Mouse (Mus musculus) bone marrow, adult 2 months (tissue): ENCODE results near the gene Smbd1.

Experiments used
- CTCF ChIP-seq: fragments of 200-500 bp; IDR thresholded peaks from 2 replicates; pipeline ENCODE4 v1.5.1; 2011; ENCODE audit warnings: low read length, control low read depth; ENCODE audit not compliant: control insufficient read depth, insufficient read depth
- POLR2A ChIP-seq: fragments of 200-500 bp; IDR thresholded peaks from 2 replicates; pipeline ENCODE4 v1.6.1; 2011; ENCODE audit warnings: low read depth, mild to moderate bottlenecking, control low read depth, low read length, borderline replicate concordance; ENCODE audit not compliant: control insufficient read depth

DNA sequence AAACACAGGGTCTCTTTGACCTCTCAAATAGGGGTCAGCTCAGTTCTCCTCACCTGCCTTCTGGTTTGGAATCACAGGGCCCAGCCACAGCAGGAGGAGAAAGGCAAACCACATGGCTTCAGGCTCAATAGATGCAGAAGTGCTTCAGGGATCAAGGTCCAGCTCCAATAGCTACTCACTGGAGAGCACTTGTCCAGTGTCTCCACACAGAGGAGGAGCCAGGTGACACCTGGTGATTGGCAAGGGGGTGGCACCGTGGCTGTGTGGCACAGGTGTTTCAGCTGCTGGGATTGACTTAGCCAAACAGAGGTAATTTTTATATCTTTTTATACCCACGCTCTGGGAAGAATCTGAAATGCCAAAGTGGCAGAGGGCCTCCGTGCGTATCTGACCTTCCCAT is at the start of gene Smbd1:
- TF ChIP-seq CTCF, result no peak
- TF ChIP-seq POLR2A, result no peak
